Mouse (Mus musculus) left cerebral cortex, postnatal 25 days (tissue): ENCODE measurements around the gene Aox3. TPM values are rescaled to one million over a fixed set of nuclear protein-coding genes. Genes with fewer than 3 reads are reported as not detected.

ENCODE experiments used
- DNase-seq, 2 experiments: peaks; one replicate each; pipeline ENCODE4 v3.0.0; 2022; ENCODE audit warnings: low spot score in 2 of 2, mixed read lengths in 1 of 2
- intact Hi-C: fragments of 180-260 bp; cut with DNase I; formaldehyde crosslinking; loops from one replicate; pipeline ENCODE4 v1.15.1; 2025
- total RNA-seq, 2 experiments: library from RNA; stranded (reverse); gene quantifications; 2 replicates each; pipeline ENCODE4 v1.2.3; 2021

Gene Aox3
- total RNA-seq, 2 experiments from 2014 or later: 2.6 to 3.8 TPM

DNA sequence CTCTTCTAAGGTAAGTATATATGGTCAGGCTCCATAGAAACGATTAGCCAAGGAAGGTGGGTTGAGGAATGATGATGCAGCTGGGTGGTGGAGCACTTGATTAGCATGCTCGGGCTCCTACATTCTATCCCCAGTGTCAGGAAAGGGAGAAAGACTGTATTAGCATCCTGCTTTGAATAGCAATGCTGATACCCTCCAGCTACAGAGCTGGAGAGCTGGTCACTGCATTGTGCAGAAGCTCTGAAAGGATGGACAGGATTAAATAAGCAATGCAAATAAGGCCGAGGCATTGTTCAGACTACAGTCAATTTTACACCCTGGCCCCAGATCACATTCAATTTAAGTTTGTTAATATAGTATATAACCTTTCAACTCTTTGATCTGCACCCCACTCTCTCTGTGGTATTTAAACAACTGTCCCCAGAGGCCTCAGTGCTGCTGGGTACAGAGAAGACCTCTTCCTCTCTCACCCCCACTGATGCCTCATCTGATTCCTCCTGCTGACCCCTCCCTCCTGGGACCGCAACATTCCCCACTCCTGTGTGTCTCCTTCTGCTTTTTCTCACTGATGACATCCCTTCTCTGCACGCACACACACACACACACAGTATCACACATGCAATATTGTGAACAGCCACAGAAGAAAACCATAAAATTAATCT lies 75.7 kb downstream of the Aox3 start:
- no peak for DNase-seq
- intact Hi-C loops: no loop called here

- no peak for DNase-seq
- intact Hi-C loops: no loop called here
Measured at GRCm38 (mm10) chr1:58194317-58194716, 81.4 kb downstream of the Aox3 start.

DNA sequence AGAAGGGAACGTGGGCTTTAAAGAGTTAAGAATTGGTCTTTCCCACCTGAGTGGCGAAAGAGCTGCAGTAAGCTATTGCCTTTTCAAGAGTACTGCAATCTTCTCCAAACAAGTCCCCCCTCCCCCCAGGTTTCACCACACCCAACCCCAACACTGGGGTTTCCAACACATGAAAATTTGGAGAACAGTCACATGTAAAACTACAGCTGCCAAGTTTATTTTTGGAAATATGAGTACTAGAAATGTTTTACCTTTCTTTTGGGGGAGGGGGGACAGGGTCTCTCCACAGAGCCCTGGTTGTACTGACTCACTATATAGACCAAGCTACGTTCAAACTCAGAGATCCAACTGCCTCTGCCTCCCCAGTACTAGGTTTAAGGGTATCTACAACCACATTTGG lies 82.1 kb downstream of the Aox3 start:
- intact Hi-C loops: no loop called here
- DNase-seq: no peak

DNA sequence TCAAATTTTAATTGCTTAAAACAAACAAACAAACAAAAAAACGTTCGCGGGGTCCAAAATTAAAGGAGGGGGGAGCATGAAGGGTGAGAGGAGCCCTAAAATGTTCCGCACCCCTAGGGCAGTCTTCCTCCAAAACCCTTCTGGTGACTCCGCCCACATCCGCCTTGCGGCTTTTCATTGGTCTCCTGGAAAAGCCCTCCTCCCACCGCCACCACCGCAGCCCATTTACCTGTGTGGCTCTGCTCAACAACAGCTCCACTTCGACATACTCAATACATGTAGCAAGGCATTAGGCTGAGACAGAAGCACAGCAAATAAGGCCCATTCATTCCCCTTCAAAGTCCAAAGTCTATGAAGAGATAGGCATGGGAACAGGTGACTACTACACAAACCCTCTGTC lies 82.6 kb downstream of the Aox3 start:
- intact Hi-C loops: no loop called here
- no peak for DNase-seq

GRCm38 (mm10) chr1:58197023-58197422 lies 84.1 kb downstream of the Aox3 start:
- peak in 1 of 2 experiments; percentile 38 for DNase-seq
- intact Hi-C loops: no loop called here

GRCm38 (mm10) chr1:58198386-58198785 lies 85.5 kb downstream of the Aox3 start:
- no peak for DNase-seq
- intact Hi-C loops: no loop called here

DNA sequence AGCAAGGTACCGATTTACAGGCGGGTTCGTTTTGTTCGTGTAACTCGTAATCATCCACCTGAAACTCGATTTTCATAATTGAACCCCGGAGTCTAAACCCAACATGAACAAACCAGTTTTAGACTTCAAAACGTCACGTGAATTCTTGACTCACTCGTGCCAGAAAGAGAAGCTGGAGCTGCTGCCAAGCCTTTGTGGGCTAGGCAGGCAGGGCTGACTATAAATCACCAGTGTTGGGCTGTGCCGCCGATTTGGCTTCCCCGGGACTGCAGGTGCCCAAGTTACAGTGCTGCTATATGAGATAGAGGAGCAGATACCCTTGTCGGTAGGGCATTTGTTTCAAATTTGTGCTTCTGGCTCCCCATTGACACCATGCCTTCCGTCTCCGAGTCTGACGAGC lies 97.3 kb downstream of the Aox3 start, which contains the start of gene Aox4:
Aox4 (plus strand) TSS at position 195 of the 400 bp plus-strand sequence.
- intact Hi-C loops: no loop called here
- DNase-seq: peak; percentile 52 to 83

DNA sequence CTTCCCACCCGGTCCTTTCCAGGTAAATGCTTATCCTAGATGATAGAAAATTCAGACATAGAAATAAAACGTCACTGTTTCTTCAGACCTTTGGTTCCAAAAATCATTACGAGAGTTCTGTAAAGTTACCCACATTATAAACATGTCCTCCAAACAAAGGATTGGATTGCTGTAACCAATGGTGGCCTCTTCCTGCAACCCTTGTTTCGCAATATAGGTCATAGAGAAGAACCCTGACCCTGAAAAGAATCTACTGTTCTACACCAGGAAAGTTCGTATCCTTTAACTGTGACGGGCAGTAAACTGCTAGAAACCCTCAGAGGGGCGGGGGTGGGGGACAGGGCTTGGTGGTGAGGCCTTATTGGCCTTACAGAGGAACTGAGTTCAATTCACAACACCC lies 99.9 kb downstream of the Aox3 start:
- intact Hi-C loops: no loop called here

GRCm38 (mm10) chr1:58213838-58214237 lies 100.9 kb downstream of the Aox3 start:
- DNase-seq: no peak
- intact Hi-C loops: no loop called here

More for the DNA sequence above, 99.9 kb downstream of the Aox3 start:
- DNase-seq: no peak

DNA sequence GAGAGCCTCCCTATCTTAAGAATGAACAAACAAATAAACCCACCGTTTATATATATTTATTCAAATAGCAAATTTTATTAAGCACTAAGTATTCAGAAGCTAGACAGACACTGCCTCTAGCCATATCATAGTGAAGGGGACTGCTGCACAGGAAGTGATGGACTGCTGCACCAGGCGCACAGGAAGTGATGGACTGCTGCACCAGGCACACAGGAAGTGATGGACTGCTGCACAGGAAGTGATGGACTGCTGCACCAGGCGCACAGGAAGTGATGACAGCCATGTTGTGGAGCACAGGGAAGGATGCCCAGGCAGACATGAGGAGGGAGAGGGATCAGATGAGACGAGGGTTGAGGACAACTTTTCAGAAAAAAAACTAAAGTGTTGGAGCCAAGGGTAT lies 102.4 kb downstream of the Aox3 start:
- intact Hi-C loops: no loop called here
- no peak for DNase-seq

- intact Hi-C loops: no loop called here
- peak in 1 of 2 experiments; percentile 10 for DNase-seq
Measured at GRCm38 (mm10) chr1:58215956-58216532, 103.1 kb downstream of the Aox3 start.

DNA sequence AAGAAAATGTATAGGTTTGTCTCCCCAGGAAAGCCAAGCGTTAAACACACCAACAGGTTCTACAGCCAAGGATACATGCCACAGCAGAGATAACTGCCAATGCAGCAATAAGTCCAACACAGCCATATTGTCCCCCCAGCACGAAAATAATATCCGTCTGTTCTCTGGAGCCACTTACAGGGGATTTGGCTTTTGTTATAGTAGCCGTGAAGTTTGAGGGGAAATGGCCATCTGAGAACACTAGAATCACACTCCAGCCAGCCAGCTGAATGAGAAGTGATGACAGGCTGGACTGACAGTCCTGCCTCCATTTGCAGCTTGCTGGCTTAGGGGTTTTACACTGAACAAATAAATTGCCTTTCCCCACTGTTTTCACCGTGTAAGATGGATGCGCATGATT lies 108.1 kb downstream of the Aox3 start:
- DNase-seq: no peak
- intact Hi-C loops: no loop called here

GRCm38 (mm10) chr1:58221879-58222278 lies 108.9 kb downstream of the Aox3 start:
- intact Hi-C loops: no loop called here
- no peak for DNase-seq

DNA sequence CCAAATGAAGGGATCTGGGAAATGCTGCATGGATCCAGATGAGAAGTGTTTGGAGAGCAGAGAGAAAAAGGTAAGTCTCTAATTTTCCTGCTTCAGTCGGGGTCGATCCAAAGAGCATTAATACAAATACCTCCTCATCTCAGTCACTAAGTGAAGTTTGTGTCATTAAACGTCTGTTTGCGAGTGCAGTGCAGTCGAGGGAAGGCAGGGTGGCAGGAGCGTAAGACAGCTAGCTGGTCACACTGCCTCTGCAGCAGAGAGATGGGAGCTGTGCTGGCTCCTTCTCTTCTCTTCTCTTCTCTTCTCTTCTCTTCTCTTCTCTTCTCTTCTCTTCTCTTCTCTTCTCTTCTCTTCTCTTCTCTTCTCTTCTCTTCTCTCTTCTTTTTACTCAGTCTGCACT lies 115.2 kb downstream of the Aox3 start:
- intact Hi-C loops: no loop called here

DNA sequence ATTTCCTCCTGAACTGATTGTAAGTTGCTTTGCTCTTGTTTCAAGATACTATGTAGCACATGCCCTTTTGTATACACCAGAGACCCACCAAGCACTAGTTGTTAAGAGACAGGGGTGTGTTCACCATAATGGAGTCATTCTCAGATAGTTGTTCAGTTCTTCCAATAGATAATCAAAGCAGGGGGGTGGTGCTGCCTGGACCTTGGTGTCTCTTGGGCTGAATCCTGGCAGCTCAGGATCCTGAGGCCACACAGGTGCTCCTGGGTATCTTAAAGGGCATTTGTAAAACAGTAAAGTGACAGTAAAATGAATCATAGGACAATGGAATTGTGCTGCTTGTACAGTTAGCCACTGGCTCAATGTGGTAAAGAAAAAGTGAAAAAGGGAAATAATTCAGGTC lies 116.0 kb downstream of the Aox3 start:
- no peak for DNase-seq
- intact Hi-C loops: no loop called here

More for the DNA sequence above, 115.2 kb downstream of the Aox3 start:
- DNase-seq: no peak

DNA sequence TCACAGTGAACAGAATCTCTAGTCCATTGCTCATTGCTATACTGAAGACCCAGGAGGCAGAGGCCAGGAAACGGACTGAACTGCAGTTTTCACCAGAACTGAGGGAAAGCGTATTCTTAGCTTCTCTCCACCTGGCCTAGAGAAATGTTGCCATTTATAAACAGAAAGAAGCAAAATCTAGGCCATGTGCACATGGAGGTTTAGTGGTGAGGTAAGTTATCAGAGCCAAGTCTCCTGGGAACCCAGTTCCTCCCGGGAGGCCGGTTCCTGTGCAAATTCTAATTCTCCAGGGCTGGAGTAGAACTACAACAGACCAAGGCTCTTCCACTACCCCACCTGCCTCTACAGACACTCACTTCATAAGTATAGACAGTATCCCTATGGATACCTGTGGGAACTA lies 116.8 kb downstream of the Aox3 start:
- intact Hi-C loops: no loop called here
- DNase-seq: peak in 1 of 2 experiments; percentile 16

DNA sequence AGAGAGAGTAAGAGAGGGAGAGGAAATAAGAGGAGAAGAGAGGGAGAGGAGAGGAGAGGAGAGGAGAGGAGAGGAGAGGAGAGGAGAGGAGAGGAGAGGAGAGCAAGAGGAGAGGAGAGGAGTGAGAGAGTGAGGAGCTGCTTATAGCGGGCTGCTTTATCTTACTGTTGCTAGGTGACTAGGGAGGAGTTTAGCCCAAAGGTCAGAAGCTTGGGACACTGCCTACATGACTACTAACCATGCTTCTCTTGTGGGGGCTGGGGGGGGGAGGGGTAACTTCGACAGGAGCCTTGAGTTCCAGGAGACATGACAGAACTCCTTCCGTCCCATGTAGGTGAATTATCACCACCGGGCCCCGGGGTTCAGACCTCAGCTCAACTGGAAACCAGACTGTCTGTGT lies 117.6 kb downstream of the Aox3 start:
- intact Hi-C loops: no loop called here
- DNase-seq: no peak

- intact Hi-C loops: no loop called here
Measured at GRCm38 (mm10) chr1:58235405-58235804, 122.5 kb downstream of the Aox3 start.

GRCm38 (mm10) chr1:58237527-58238299 lies 124.8 kb downstream of the Aox3 start:
- DNase-seq: no peak
- intact Hi-C loops: no loop called here

More at GRCm38 (mm10) chr1:58235405-58235804, 122.5 kb downstream of the Aox3 start:
- no peak for DNase-seq

DNA sequence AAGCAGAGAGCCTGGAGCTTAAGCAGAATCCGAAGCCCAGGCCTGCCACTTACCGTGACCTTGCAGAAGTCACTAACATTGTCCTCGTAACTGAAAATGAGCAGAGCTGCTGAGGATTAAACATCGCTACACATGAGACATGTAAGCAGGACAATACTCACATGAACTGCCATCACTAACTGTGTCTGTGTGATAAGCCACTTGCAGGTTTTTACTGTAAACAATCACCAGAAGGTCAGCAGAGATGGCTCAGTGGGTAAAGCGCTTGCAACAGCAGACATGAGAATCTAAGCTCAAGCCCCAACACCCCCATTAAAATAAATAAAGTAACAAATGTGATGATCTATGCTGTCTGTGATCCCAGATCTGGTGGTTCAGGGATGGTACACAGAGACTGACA lies 125.5 kb downstream of the Aox3 start:
- DNase-seq: no peak
- intact Hi-C loops: no loop called here

GRCm38 (mm10) chr1:58238961-58239360 lies 126.0 kb downstream of the Aox3 start:
- intact Hi-C loops: no loop called here

More at GRCm38 (mm10) chr1:58238961-58239360, 126.0 kb downstream of the Aox3 start:
- DNase-seq: no peak
